Mouse (Mus musculus) ES-Bruce4 (cell line): ENCODE data around the gene Ccr7. TPM values are rescaled to one million over a fixed set of nuclear protein-coding genes. Genes with fewer than 3 reads are reported as not detected.

Experiments used
- H3K27ac ChIP-seq: 2 replicates; pipeline ENCODE4 v1.5.1; 2012; ENCODE audit warnings: low read length, inconsistent platforms; ENCODE audit not compliant: insufficient read depth
- H3K27me3 ChIP-seq: 2 replicates; pipeline ENCODE4 v1.6.1; 2012; ENCODE audit warnings: mild to moderate bottlenecking, low read length, inconsistent platforms; ENCODE audit not compliant: control insufficient read depth, poor library complexity, insufficient read depth, severe bottlenecking
- H3K36me3 ChIP-seq: 2 replicates; pipeline ENCODE4 v1.6.1; 2012; ENCODE audit warnings: inconsistent platforms, mild to moderate bottlenecking, low read length, moderate library complexity; ENCODE audit not compliant: control insufficient read depth, poor library complexity, insufficient read depth, severe bottlenecking
- H3K4me1 ChIP-seq: one replicate; pipeline ENCODE4 v1.8.1; 2011; ENCODE audit warnings: low read length; ENCODE audit not compliant: control insufficient read depth, insufficient read depth
- H3K4me3 ChIP-seq: 2 replicates; pipeline ENCODE4 v1.5.1; 2011; ENCODE audit warnings: low read depth, mild to moderate bottlenecking, low read length
- H3K9ac ChIP-seq: 2 replicates; pipeline ENCODE4 v1.6.1; 2012; ENCODE audit warnings: low read depth, mild to moderate bottlenecking, inconsistent platforms; ENCODE audit not compliant: poor library complexity, severe bottlenecking
- H3K9me3 ChIP-seq: replicated peaks from 2 replicates; pipeline ENCODE4 v1.6.1; 2012; ENCODE audit warnings: mild to moderate bottlenecking, low read length, inconsistent platforms; ENCODE audit not compliant: control insufficient read depth, poor library complexity, insufficient read depth, severe bottlenecking
- CTCF ChIP-seq: IDR thresholded peaks from one replicate; pipeline ENCODE4 v1.8.1; 2011; ENCODE audit warnings: low read depth, low read length
- EP300 ChIP-seq: IDR thresholded peaks from 2 replicates; pipeline ENCODE4 v1.6.1; 2011; ENCODE audit warnings: low read depth, low read length; ENCODE audit not compliant: insufficient read depth
- POLR2A ChIP-seq: IDR thresholded peaks from one replicate; pipeline ENCODE4 v1.8.1; 2011; ENCODE audit warnings: low read length; ENCODE audit not compliant: insufficient read depth
- polyA plus RNA-seq: library from polyadenylated mRNA; stranded (reverse); fragments of >200 nt; gene quantifications from 2 replicates; pipeline ENCODE4 v1.2.4, GENCODE M21; 2011; ENCODE audit warnings: low read depth; ENCODE audit not compliant: missing spikeins, insufficient read depth, insufficient read length

Gene Ccr7
- polyA plus RNA-seq, 1 experiment: not detected

GRCm38 (mm10) chr11:99094911-99095676 is 59.8 kb downstream of the Ccr7 start:
- H3K27ac ChIP-seq: peak overlapping the region; percentile 83
- no peak overlapping the region for H3K9ac ChIP-seq
- no peak overlapping the region for H3K4me3 ChIP-seq
- TF ChIP-seq POLR2A (no peak), CTCF (no peak), EP300 (no peak)
- no peaks in the 10 kb centered on the region for H3K36me3 ChIP-seq
- no peaks in the 10 kb centered on the region for H3K4me1 ChIP-seq
- H3K9me3 ChIP-seq: peaks cover 3% of the 10 kb centered on the region
- H3K27me3 ChIP-seq: no peaks in the 10 kb centered on the region

Other genes starting within 250 kb of the Ccr7 start
- gene Cdc6, start 247.3 kb downstream of the Ccr7 start, polyA plus RNA-seq: 54.3 and 55.8 TPM in 2 replicates
- gene Rara, start 227.3 kb downstream of the Ccr7 start, polyA plus RNA-seq: 23.7 and 26.3 TPM in 2 replicates
- not detected in 2 replicates for gene Gjd3, start 172.1 kb downstream of the Ccr7 start, polyA plus RNA-seq
- 631 and 674 TPM in 2 replicates for gene Top2a, start 130.9 kb downstream of the Ccr7 start, polyA plus RNA-seq
- 47.6 and 51.4 TPM in 2 replicates for gene Igfbp4, start 113.8 kb downstream of the Ccr7 start, polyA plus RNA-seq
- 12.8 and 13.9 TPM in 2 replicates for gene Tns4, start 65.8 kb downstream of the Ccr7 start, polyA plus RNA-seq
- 159 and 181 TPM in 2 replicates for gene Smarce1, start 75.9 kb upstream of the Ccr7 start, polyA plus RNA-seq
- gene Krt222, start 89.0 kb upstream of the Ccr7 start, polyA plus RNA-seq: 0.19 TPM in 1 of 2 replicates, not detected in the other
- gene Krt24, start 130.2 kb upstream of the Ccr7 start, polyA plus RNA-seq: not detected in 2 replicates
- gene Krt25, start 167.9 kb upstream of the Ccr7 start, polyA plus RNA-seq: not detected in 2 replicates
- not detected in 2 replicates for gene Krt26, start 182.9 kb upstream of the Ccr7 start, polyA plus RNA-seq
- gene Krt27, start 196.0 kb upstream of the Ccr7 start, polyA plus RNA-seq: not detected in 2 replicates
- gene Krt28, start 219.8 kb upstream of the Ccr7 start, polyA plus RNA-seq: not detected in 2 replicates
- 4.1 and 7.1 TPM in 2 replicates for gene Krt10, start 234.3 kb upstream of the Ccr7 start, polyA plus RNA-seq